Mouse (Mus musculus) stomach, embryonic 16.5 days (tissue): Measurements from ENCODE around the gene Clcc1. TPM values are rescaled to one million over a fixed set of nuclear protein-coding genes. Genes with fewer than 3 reads are reported as not detected.
A peak's percentile ranks its signal among the peaks of the same experiment; 100 is the strongest.
"Not testable (repeated sequence)": the region's sequence is repeated elsewhere in the genome, so short reads cannot be mapped to it uniquely, and the experiment has no call there.

Experiments used
- ATAC-seq: fragments of 200-750 bp; cut with Nextera tagmentation; 2 replicates; pipeline ENCODE4 v1.8.0; 2017; ENCODE audit warnings: moderate number of reproducible peaks, moderate TSS enrichment; ENCODE audit not compliant: insufficient read depth, low FRiP score
- H3K27ac ChIP-seq: fragments of 300-500 bp; sonication (generic); 2 replicates; pipeline ENCODE4 v1.5.1; 2014; ENCODE audit warnings: low read length
- H3K27me3 ChIP-seq: fragments of 300-500 bp; sonication (generic); 2 replicates; pipeline ENCODE4 v1.6.1; 2014; ENCODE audit warnings: low read length, control low read depth, mixed read lengths; ENCODE audit not compliant: control insufficient read depth, insufficient read depth
- H3K36me3 ChIP-seq: fragments of 300-500 bp; sonication (generic); 2 replicates; pipeline ENCODE4 v1.6.1; 2014; ENCODE audit warnings: low read length; ENCODE audit not compliant: control insufficient read depth, insufficient read depth
- H3K4me1 ChIP-seq: fragments of 300-500 bp; sonication (generic); 2 replicates; pipeline ENCODE4 v1.6.1; 2014; ENCODE audit warnings: low read length, control low read depth, mixed read lengths; ENCODE audit not compliant: control insufficient read depth, insufficient read depth
- H3K4me2 ChIP-seq: fragments of 300-500 bp; sonication (generic); 2 replicates; pipeline ENCODE4 v1.6.1; 2014; ENCODE audit warnings: low read depth, low read length, mixed read lengths
- H3K4me3 ChIP-seq: fragments of 300-500 bp; sonication (generic); replicated peaks from 2 replicates; pipeline ENCODE4 v1.5.1; 2014; ENCODE audit warnings: mild to moderate bottlenecking, low read length
- H3K9ac ChIP-seq: fragments of 300-500 bp; sonication (generic); 2 replicates; pipeline ENCODE4 v1.6.1; 2014; ENCODE audit warnings: low read length
- H3K9me3 ChIP-seq: fragments of 300-500 bp; sonication (generic); replicated peaks from 2 replicates; pipeline ENCODE4 v1.6.1; 2016; ENCODE audit warnings: low read length, control low read depth; ENCODE audit not compliant: control insufficient read depth
- WGBS: fragments of 180-500 bp; shearing (Covaris S2); extraction: QIAGEN DNeasy Blood & Tissue Kit; methylation state at CpG from one replicate; pipeline ENCODE4 v1.1.7; 2014; 5-methylcytosine and 5-hydroxymethylcytosine counted together
- polyA plus RNA-seq: library from polyadenylated mRNA; unstranded; fragments of >200 nt; fragmentation: Nextera tagmentation; extraction: Ambion mirVana; gene quantifications from 2 replicates; pipeline ENCODE4 v1.2.1, GENCODE M21; 2015

Gene Clcc1
- polyA plus RNA-seq, 1 experiment from 2014 or later = 74.3 TPM

- Histone ChIP-seq H3K4me1 (peaks cover 14% of the 10 kb centered on the region), H3K27me3 (no peaks in the 10 kb centered on the region), H3K4me2 (peak overlapping the region; percentile 77), H3K27ac (no peak overlapping the region), H3K36me3 (no peaks in the 10 kb centered on the region), H3K4me3 (peak overlapping the region; percentile 93), H3K9ac (peak overlapping the region; percentile 96), H3K9me3 (no peaks in the 10 kb centered on the region)
- WGBS = 13% methylated on average over 14 of the region's 14 CpGs
- ATAC-seq = no peak
Measured at GRCm38 (mm10) chr3:108654566-108654965, 853 bp downstream of the Clcc1 start.

DNA sequence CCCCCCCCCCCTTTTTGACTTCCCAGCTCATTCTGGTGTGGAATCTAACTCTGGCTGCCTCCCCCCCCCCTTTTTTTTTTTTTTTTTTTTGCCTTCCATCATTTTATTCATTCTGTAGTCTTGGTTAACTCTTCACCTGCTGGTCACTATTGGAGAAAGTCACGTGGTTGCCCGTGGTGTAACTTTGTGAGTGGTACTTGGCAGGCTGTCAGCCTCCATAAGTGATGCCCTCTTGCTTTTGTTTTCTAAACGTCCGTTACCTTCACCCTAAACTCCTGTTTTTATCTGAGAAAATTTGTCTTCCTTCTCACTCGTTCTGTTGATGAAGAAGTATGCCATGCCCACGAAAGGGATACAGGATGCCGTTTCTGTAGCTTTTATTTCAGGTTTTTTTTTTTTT is 1.8 kb downstream of the Clcc1 start:
- whole genome bisulfite sequencing = 76% methylated on average over 7 of the region's 7 CpGs
- peak overlapping the region; percentile 96; the same call in 1 of the 2 replicates for H3K9ac ChIP-seq
- peak overlapping the region; percentile 77 for H3K4me2 ChIP-seq
- no peak overlapping the region for H3K4me3 ChIP-seq
- H3K4me1 ChIP-seq = peaks cover 14% of the 10 kb centered on the region
- H3K27me3 ChIP-seq = no peaks in the 10 kb centered on the region
- no peaks in the 10 kb centered on the region for H3K36me3 ChIP-seq
- H3K27ac ChIP-seq = no peak overlapping the region
- ATAC-seq = no peak
- H3K9me3 ChIP-seq = no peaks in the 10 kb centered on the region

DNA sequence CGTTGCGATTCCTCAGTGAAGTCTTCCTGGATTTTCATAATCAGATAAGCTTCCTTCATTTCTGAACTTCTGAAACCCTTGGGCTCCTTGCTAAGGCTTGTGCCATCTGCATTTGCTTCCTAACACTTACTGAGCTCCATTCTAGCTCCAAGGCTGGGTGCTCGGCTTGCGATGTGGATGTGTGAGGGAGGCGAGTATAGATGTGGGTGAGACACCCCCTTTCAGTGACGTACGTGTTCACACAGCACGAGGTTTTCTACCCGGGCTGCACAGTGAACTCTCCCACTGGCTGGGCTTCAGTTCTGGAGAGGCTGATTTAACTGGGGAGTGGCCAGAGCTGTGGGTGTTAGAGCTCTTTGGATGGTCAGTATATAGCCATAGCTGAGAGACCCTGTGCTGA is 4.9 kb downstream of the Clcc1 start:
- H3K36me3 ChIP-seq = peaks cover 11% of the 10 kb centered on the region
- no peak overlapping the region for H3K4me2 ChIP-seq
- H3K9ac ChIP-seq = no peak overlapping the region
- WGBS = 94% methylated on average over 9 of the region's 9 CpGs
- peaks cover 10% of the 10 kb centered on the region for H3K4me1 ChIP-seq
- no peaks in the 10 kb centered on the region for H3K9me3 ChIP-seq
- H3K27me3 ChIP-seq = no peaks in the 10 kb centered on the region
- ATAC-seq = no peak
- H3K27ac ChIP-seq = no peak overlapping the region
- H3K4me3 ChIP-seq = no peak overlapping the region

- 81% methylated on average over 1 of the region's 1 CpGs for WGBS
- H3K4me3 ChIP-seq = no peak overlapping the region
- no peak for ATAC-seq
Measured at GRCm38 (mm10) chr3:108660941-108661340, 7.2 kb downstream of the Clcc1 start.

GRCm38 (mm10) chr3:108676616-108677015 is 22.9 kb downstream of the Clcc1 start:
- Histone ChIP-seq H3K27me3 (no peaks in the 10 kb centered on the region), H3K4me3 (no peak overlapping the region), H3K36me3 (peaks cover 30% of the 10 kb centered on the region)

More at GRCm38 (mm10) chr3:108660941-108661340, 7.2 kb downstream of the Clcc1 start:
- H3K27ac ChIP-seq = no peak overlapping the region
- no peak overlapping the region for H3K4me2 ChIP-seq
- no peaks in the 10 kb centered on the region for H3K9me3 ChIP-seq
- no peaks in the 10 kb centered on the region for H3K27me3 ChIP-seq
- peaks cover 15% of the 10 kb centered on the region for H3K36me3 ChIP-seq
- no peak overlapping the region for H3K9ac ChIP-seq
- no peaks in the 10 kb centered on the region for H3K4me1 ChIP-seq

DNA sequence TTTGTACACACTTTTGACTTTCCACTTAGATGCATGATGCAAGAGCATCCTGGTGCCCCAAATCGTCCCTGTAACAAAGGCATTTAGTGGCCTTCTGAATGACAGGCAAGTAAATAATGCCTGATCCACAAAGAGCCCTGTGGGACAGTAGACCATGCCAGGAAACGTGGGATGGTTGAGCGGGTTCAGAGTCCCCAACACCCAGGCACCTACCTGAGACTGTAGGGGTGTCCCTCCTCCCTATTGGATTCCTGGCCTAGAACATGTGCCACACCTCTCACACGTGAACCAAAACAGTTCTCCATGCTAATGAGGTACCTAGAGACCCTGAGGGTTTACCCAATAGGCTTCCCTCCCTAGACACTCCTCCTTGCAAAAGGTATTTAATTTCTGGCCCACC is 27.3 kb downstream of the Clcc1 start:
- Histone ChIP-seq H3K27ac (no peak overlapping the region), H3K9me3 (no peaks in the 10 kb centered on the region), H3K4me3 (no peak overlapping the region), H3K4me1 (no peaks in the 10 kb centered on the region), H3K27me3 (no peaks in the 10 kb centered on the region), H3K36me3 (peaks cover 32% of the 10 kb centered on the region), H3K4me2 (no peak overlapping the region), H3K9ac (no peak overlapping the region)
- 81% methylated on average over 4 of the region's 4 CpGs for WGBS
- no peak for ATAC-seq

More at GRCm38 (mm10) chr3:108676616-108677015, 22.9 kb downstream of the Clcc1 start:
- Histone ChIP-seq H3K9ac (no peak overlapping the region), H3K4me2 (no peak overlapping the region), H3K9me3 (no peaks in the 10 kb centered on the region), H3K27ac (no peak overlapping the region), H3K4me1 (no peaks in the 10 kb centered on the region)
- 72% methylated on average over 4 of the region's 4 CpGs for WGBS
- no peak for ATAC-seq

GRCm38 (mm10) chr3:108683597-108683996 is 29.9 kb downstream of the Clcc1 start:
- 91% methylated on average over 5 of the region's 5 CpGs for WGBS
- not testable (repeated sequence) for H3K27ac ChIP-seq, H3K9ac ChIP-seq, H3K4me3 ChIP-seq, H3K4me2 ChIP-seq, H3K4me1 ChIP-seq, ATAC-seq, H3K9me3 ChIP-seq, H3K27me3 ChIP-seq
- H3K36me3 ChIP-seq = peaks cover 23% of the 10 kb centered on the region

DNA sequence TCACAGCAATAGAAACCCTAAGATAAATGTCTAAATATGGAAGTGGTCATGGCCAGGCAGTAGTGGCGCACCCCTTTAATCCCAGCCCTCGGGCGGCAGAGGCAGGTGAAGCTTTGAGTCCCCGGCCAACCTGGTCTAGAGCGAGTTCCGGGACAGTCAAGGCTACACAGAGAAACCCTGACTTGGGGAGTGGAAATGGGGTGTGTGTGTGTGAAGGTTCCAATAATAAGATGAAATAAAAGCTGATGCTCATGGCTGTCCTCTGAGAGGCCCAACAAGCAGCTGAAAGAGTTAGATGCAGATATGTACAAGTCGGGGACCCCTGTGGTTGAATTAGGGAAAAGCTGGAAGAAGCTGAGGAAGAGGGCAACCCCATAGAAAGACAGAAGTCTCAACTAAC is 32.0 kb downstream of the Clcc1 start:
- H3K4me1 ChIP-seq = no peaks in the 10 kb centered on the region
- H3K4me3 ChIP-seq = no peak overlapping the region
- WGBS = 99% methylated on average over 7 of the region's 7 CpGs
- H3K9ac ChIP-seq = no peak overlapping the region
- no peak for ATAC-seq
- H3K36me3 ChIP-seq = peaks cover 22% of the 10 kb centered on the region
- H3K9me3 ChIP-seq = no peaks in the 10 kb centered on the region
- no peak overlapping the region for H3K27ac ChIP-seq
- no peak overlapping the region for H3K4me2 ChIP-seq
- H3K27me3 ChIP-seq = no peaks in the 10 kb centered on the region

- H3K9me3 ChIP-seq = no peaks in the 10 kb centered on the region
- no peaks in the 10 kb centered on the region for H3K4me1 ChIP-seq
- H3K36me3 ChIP-seq = peaks cover 10% of the 10 kb centered on the region; the same call in 1 of the 2 replicates
- no peak overlapping the region for H3K4me3 ChIP-seq
- no peak overlapping the region for H3K4me2 ChIP-seq
- H3K27ac ChIP-seq = no peak overlapping the region
- H3K27me3 ChIP-seq = no peaks in the 10 kb centered on the region
- WGBS = 84% methylated on average over 6 of the region's 6 CpGs
- no peak for ATAC-seq
- no peak overlapping the region for H3K9ac ChIP-seq
Measured at GRCm38 (mm10) chr3:108689015-108689441, 35.3 kb downstream of the Clcc1 start.

GRCm38 (mm10) chr3:108689446-108689845 is 35.7 kb downstream of the Clcc1 start:
- H3K4me3 ChIP-seq = no peak overlapping the region
- H3K36me3 ChIP-seq = peaks cover 10% of the 10 kb centered on the region; the same call in 1 of the 2 replicates
- no peak overlapping the region for H3K4me2 ChIP-seq
- H3K4me1 ChIP-seq = no peaks in the 10 kb centered on the region
- no peak for ATAC-seq
- H3K27ac ChIP-seq = no peak overlapping the region
- 84% methylated on average over 8 of the region's 8 CpGs for WGBS
- no peaks in the 10 kb centered on the region for H3K27me3 ChIP-seq
- no peaks in the 10 kb centered on the region for H3K9me3 ChIP-seq
- H3K9ac ChIP-seq = no peak overlapping the region
